ENCODE assay signal across 1 mouse cellular context in the genomic region with DNA sequence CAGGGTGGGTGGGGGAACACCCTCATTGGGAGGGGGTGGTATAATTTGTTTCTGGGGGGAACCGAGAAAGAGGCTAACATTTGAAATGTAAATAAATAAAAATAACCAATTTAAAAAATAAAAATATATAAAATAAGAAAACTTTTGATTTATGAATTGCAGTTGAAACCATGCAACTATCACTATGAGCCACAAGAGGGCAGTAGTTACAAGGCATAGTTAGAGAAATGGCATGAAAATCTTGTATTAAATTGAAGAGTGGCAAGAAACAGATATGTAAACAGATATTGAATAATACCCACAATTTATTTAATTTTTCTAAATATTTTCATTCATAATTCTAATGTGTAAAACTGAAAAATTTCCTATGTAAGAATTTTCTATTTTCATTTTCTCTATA.
TF ChIP-seq lines count a peak whose summit lies in the region.

No protein-coding gene starts in this region.

TF ChIP-seq in MEL, 35 proteins besides CTCF, POLR2A, EP300 and RAD21:
- TF ChIP-seq SIN3A (IDR thresholded peaks at IDR 0.05; ENCODE audit: low read length) (no peak), SMC3 (IDR thresholded peaks at IDR 0.05; ENCODE audit: low read depth, low read length) (peak; percentile 54), ZC3H11A (IDR thresholded peaks at IDR 0.05; ENCODE audit: low read depth, low read length) (peak; percentile 23; the same call in 1 of the 2 replicates), NRF1 (IDR thresholded peaks at IDR 0.05; ENCODE audit: insufficient read depth, low read depth, low read length, poor library complexity, severe bottlenecking) (no peak)
